Mouse (Mus musculus) neutrophil, adult 5-6 weeks (primary cell): ENCODE results near the gene Ltbp4. TPM values are rescaled to one million over a fixed set of nuclear protein-coding genes. Genes with fewer than 3 reads are reported as not detected.

Source experiments
- ATAC-seq: fragments of 151-379, 151-347 bp; 2 replicates; pipeline ENCODE4 v1.8.0; 2017; ENCODE audit warnings: mild to moderate bottlenecking, moderate TSS enrichment; ENCODE audit not compliant: insufficient number of reproducible peaks, poor library complexity, low FRiP score, severe bottlenecking; ENCODE audit errors: extremely low read depth
- total RNA-seq: library from RNA; stranded (forward); fragments of 200-1000 nt; gene quantifications from 2 replicates; pipeline ENCODE4 v1.2.3, GENCODE M21; 2017

Ltbp4 gene
- total RNA-seq, 1 experiment from 2014 or later = not detected

DNA sequence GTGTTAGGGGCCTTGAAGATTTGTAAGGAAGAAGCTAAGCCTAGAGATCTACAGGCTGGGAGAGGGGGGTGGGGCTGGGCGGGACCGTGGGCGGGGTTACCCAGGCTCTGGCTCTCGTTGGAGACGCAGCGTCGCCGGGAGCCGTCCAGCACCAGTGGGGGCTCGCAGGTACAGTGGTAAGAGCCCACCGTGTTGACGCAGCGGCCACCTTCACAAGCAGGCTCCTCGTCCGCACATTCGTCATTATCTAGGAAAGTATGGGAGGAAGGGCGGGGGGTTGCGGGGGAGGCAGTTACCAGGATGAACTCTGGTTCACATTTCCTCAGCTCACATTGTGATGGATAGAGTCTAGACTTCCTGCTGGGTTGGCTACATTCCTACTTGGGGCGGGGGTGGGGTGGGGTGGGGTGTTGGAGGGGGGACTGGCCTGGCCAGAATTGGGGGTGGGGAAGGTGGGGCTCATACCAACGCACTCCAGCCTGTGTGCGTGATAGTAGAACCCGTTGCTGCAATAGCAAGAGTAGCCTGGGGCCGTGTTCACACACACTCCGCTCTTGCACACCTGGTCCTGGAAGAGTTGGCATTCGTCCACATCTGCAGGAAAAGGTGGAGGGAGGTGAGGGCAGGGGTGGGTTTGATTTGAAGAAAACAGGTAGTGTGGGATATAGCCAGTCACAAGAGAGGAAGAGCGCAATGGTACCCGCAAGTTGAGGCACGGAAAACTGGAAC, 28.5 kb downstream of the Ltbp4 start:
- ATAC-seq = no peak

DNA sequence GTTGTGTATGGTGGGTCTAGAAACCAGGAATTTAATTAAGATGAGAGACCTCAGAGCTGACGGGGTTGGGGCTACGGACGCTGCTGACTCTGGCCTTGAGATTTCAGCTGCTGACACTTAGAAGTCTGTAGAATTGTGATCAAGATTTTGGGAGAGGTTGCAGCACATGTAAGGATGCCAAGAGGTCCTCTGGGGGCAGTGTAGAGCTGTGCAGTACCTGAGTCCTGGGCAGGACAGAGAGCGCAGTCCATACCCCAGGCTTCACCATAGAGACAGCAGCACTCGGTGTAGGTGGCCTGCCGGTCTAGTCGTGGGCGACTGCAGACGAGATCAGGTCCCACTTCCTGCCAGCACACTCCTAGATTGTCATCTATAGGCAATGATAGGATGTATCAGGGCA, 29.9 kb downstream of the Ltbp4 start:
- no peak for ATAC-seq

DNA sequence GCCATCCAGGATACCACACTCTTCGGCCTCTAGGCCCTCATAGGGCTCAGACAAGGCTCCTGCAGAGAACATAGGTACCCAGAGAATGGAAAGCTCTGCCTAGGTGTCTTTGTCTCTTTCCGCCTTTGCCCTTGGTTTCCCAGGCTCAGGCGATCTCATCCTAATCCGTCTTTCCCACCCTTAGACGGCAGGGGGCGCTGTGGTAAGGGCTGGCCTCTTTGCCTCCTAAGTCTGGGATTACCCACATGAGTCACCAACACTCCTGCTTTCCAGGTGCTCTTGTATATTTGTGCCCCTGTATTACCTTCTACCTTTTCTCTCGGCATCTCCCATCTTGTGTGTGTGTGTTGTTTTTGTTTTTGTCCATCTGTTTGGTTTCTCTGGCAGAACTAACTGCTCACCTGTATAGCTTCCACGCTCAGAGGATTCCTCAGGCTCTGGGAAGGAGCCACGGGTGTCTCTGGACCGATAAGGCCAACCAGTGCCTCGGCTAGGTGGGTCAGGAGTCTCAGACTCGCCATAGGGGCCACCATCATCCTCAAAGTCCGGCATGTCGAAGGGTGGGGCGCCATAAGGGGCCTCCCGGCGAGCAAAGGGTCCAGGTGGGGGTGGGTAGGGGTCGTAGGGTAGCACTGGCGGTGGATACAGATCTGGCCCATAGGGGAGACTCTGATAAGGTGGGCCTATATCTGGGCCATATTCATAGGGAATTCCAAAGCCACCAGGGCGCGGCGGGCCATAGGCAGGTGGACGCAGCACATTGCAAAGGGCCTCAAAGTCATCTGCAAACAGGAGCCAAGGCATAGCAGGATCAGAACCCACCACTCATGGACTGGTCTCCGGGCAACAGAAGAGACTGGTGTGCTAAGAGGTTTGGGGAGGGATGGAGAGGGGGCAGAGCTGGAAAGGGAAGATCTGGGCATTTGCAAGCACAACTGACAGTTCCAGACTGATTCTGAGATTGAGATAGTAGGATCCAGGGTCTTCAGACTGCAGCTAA, 31.0 kb downstream of the Ltbp4 start:
- ATAC-seq = no peak

DNA sequence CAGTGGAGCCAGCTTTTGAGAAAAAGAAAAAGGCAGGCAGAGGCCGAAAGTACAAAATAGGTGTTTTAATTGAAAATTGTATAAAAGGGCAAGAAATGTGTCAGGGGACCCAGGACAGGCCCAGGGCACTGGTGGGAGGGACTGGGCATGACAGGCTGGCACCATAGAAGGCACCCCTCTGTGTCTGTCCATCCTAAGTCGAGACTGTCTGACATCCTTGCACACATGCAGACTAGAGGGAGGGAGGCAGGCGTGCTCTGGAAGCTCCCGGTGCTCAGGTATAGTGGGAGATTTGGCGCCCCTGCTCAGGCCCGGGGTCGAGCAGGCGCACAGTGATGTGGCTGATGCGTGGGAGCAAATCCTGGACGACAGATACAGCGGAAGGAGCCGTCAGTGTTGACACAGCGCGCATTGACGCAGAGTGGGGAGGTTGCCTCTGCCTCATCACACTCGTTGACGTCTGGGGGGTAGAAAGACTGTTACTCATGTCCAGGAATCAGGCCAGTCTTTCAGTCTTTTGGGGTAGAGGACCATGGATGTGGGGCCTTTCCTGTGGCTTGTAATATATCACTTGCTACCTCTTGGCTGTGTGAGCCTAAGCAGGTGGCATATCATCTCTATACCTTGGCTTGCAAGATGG, 32.3 kb downstream of the Ltbp4 start:
- no peak for ATAC-seq

GRCm38 (mm10) chr7:27302172-27302571, 35.3 kb downstream of the Ltbp4 start:
- peak; percentile 49; the same call in 1 of the 2 replicates for ATAC-seq

DNA sequence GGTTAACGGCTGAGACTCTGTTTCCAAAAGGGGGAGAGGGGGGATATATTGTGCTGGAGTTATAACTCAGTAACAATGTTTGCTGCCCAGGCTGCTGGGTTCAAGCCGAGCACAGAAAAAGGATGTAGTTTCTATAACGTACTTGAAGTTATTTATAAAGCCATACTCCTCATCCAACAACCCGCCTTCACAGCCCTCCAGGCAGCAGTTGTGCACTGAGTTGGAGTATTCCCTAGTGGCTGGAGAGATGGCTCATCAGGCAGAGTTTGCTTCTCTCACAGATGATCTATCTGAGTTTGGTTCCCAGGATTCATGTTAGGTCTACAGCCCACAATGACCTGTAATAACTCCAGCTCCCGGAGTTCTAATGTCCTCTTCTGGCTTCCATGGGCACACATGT, 36.7 kb downstream of the Ltbp4 start:
- ATAC-seq = no peak

GRCm38 (mm10) chr7:27300351-27300750, 37.1 kb downstream of the Ltbp4 start:
- no peak for ATAC-seq

GRCm38 (mm10) chr7:27298816-27299215, 38.7 kb downstream of the Ltbp4 start:
- no peak for ATAC-seq

DNA sequence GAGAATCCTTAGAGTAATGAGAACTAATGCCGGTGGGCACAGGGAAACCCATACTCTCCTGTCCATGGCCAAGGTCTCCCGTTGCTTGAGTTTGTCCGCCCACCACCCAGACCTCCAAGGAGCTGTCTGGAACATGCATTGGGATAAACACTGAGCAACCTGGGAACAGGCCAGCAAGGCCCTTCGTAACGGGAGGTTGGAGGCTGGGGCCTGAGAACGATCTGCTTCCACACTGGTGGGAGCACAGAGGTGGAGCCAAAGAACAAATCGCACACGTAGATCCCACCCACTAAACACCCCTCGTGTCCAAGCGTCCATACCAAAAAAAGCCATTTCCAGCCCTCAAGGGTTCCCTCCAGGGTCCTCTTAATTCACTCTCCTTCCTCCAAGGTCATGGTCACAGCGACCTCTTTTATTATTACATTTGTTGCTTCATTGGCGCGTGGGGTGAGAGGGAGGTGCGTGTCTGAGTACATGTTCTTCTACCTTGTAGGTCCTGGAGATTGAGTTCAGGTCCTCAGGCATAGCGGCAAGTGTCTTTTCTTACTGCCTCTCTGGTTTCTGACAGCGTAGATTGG, 39.4 kb downstream of the Ltbp4 start:
- no peak for ATAC-seq

DNA sequence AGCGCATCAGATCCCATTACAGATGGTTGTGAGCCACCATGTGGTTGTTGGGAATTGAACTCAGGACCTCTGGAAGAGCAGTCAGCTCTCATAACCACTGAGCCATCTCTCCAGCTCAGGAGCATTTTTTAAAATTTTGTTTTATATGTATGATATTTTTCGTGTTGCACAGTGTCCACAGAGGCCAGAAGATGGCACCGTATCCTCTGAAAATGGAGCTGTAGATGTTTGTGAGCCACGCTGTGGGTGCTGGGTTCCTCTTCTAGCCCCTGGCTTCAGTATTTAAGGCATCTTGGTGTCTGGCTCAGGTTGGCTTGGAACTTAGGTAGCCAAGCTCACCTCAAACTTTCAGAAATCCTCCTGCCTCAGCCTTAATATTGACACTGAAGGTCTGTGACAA, 41.0 kb downstream of the Ltbp4 start:
- no peak for ATAC-seq

GRCm38 (mm10) chr7:27295956-27296355, 41.5 kb downstream of the Ltbp4 start:
- ATAC-seq = no peak

DNA sequence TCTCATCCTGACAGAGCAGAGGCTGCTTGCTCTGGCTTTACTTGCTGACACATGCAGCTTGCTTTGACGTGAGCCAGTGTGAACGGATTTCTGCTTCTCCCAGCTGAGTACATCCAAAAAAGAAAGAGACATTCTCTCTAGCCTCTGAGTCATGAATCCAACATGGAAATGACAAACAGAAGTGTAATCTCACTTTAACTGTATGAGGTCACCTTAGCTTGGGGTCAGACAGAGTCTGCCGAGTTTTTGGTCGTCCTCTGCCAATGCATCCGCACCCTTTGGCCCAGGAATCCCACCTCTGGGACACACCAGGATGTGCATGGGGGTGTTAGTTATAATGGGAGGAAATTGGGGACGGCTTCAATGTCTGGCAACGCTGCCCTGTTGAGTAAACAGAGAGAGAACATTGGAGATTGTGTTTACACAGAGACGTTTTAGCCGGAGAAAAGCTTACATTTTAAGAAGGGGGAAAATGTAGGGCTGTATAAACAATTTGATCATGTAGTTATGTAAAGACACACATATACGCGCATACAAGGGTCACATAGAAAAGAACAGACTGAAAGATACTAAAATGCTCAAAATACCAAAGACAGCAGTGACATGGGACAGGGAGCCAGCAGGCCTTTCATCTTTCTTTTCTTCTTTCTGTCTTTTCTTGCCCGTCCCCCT, 45.6 kb downstream of the Ltbp4 start:
- ATAC-seq = no peak

GRCm38 (mm10) chr7:27290555-27290954, 46.9 kb downstream of the Ltbp4 start:
- ATAC-seq = no peak

DNA sequence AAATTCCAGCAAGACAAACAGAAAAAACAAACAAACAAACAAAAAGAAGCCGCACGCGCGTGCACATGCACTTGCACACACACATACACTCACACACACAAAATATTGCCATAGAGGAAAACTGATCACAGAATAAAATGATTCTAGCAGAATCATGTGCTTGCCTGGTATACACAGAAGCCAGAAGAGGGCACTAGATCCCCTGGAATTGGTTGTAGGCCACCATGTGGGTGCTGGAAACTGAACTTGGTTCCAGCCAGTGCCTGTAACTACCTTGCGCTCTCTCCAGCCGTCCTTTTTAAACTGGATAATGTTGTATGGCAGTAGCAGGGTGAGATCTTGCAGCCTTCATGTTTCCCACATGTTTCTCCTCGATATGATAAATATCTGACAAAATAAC, 48.8 kb downstream of the Ltbp4 start:
- ATAC-seq = no peak

DNA sequence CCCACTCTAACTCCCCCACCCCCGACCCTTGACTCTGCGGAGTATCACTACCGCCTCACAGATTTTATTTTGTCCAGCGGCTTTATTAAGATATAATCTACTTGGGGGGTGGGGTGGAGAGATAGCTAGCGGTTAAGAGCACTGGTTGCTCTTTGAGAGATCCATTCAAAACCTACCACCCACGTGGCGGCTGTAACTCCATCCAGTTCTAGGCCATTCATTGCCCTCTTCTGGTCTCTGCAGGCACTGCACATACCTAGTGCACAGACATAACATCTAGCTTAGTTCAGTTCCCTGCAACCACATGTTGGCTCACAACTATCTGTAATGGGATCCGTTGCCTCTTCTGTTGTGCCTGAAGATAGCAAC, 51.8 kb downstream of the Ltbp4 start:
- ATAC-seq = peak; percentile 53; the same call in 1 of the 2 replicates

DNA sequence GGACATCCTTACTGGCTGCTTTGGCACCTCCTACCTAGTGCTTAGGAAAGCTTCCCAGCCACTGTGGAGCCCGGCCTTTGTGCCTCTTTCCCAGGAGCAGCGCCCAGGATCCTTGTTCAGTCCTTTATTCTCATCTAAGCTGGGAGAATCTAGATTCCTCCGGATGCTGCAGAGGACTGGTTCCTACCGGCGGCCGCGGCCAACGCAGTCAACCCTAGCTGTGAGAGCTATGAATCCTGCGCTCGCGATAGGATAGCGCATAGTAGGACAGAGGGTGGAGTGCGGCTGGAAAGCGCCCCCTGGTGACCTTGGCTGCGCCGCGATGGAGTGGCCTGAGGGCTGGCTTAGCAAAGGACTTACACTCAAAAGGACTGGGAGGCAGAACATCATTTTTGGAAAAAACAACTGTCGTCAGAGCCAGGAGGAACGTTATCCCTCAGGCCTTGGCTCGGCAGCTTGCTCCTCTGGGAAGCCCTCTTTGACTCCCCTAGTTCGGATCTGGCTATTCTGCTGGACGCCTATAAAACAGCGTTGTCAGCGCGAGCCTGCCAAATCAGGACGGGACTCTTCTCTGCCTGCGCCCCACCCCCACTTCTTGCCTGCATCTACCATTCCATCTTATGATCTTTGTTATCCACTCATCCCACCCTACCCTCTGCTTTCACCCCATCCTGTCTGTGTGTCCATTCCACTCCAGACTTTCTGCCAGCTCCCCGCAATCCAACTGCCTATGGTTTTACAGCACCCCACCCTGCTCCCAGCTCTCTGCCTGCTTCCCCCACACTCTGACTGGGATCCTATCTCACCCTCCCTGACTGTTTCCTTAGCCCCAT, 52.4 kb downstream of the Ltbp4 start:
- ATAC-seq = peak; percentile 39; the same call in 1 of the 2 replicates

DNA sequence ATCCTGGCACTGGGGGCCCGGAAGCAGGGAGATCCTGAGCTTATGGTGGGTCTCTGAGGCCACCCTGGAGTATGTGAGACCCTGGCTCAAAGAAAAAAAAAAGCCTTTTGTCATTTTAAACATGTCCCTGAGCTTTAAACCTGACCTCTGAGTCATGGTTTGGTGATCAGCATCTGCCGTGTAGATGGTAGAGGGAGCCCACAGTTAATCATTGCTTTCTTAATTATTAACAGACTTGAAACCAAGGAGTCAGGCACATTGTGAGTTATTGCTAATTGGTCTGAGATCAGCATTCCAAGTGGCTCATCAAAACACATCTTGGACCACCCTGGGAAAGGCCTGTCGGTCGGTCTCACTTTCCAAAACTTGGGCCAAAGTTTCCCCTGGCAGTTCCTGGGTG, 55.3 kb downstream of the Ltbp4 start:
- ATAC-seq = no peak

- ATAC-seq = no peak
Observed at GRCm38 (mm10) chr7:27281717-27282116, 55.8 kb downstream of the Ltbp4 start.
